Mouse (Mus musculus): ENCODE data around the gene Ppp2r5a. TPM values are rescaled to one million over a fixed set of nuclear protein-coding genes. Genes with fewer than 3 reads are reported as not detected.

Ppp2r5a gene
- total RNA-seq (2014; fragmentation: Nextera tagmentation) (117 and 162 TPM in 2 replicates), total RNA-seq (2017) (122 and 183 TPM in 2 replicates)

DNA sequence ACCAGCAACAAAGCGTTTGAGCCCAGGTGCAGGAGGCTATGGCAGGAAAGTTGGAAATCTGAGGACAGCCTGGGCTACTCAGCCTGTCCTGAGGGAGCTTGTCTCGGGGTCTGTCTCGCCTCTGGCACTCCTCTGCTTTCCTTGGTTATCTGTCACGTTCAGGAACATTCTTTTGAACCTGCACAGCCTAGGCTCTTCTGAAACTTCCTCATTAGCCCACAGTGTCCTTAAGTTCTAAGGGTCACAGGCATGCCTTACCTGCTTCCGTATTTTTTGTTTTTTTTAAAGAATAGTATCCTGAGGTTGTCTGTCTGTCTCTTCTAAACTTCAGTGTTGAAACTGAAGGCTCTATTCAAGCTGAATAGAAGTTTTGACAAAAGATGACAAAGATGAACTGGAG is at the start of gene Ppp2r5a:
Gene Ppp2r5a, minus strand, starts transcription at position 199 of the 400 bp plus-strand sequence.
- ATAC-seq (replicated peaks; ENCODE audit: poor library complexity, severe bottlenecking) = peak; percentile 81

- ATAC-seq (replicated peaks; ENCODE audit: poor library complexity, severe bottlenecking) = no peak
These were observed 47.5 kb upstream of the Ppp2r5a start for GRCm38 (mm10) chr1:191450614-191451013.

DNA sequence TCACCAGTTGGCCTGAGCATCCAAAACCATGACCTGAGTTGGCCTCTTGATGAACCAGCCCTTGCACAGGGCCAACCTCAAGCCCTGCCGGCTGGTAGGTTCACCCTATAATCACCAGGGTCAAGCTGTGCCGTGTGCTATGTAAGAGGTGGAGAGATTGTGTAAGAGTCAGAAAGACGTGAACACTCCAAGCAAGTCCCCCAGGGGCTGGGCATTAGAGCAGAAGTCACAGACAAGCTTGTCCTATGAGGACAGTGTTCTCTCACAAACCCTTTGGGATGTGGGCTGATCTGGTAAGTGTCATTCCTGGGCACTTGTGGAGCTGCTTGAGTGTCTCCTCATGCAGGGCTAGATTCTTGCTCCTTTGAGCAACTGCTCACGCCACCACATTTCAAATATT is 46.5 kb upstream of the Ppp2r5a start:
- ATAC-seq (replicated peaks; ENCODE audit: poor library complexity, severe bottlenecking) = peak; percentile 36

DNA sequence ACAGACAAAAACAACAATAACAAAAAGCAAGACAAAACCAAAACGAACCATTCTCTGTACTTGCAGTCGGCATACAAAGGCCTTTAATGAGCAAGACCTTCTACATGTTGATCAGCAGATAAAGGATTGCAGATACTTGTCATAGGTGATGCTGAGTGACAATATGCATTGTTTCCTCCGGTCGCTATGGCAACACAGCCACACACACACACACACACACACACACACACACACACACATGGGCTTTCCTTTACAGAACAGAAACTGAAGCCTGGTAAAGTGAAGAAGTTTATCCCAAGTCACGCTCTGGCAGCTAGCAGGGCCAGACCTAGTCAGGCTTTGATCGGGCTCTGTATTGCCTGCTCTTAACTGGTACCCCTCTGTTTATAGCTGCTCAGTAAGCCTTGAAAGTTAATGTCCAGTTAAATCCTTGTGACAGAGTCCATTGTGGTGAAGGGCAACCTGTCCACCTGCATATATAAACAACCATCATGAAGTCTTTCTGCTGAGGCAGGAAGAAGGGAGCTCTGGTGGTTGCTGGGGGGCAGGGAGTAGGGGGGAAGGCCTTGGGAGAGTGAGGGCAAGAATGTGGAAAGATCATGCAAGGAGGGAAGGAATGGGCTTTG is 44.4 kb upstream of the Ppp2r5a start:
- ATAC-seq (replicated peaks; ENCODE audit: poor library complexity, severe bottlenecking) = peak; percentile 51

DNA sequence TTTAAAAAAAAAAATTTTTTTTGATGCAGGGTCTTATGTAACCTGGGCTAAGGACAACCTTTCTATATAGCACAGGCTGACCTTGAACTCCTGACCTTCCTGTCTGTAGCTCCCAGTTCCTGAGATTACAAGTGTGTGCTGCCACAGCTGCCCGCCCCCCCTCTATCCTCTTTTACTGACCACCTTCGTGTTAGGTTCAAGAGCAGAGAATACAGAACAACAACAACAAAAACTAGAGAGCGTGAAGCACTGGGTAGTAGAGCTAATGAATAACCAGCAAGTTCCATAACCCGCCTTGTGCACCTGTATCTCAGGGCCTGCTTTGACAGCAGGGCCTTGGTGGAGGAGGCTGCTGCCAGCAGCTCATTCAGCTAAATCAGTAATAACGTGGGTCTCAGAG is 43.2 kb upstream of the Ppp2r5a start:
- no peak for ATAC-seq (replicated peaks; ENCODE audit: poor library complexity, severe bottlenecking)

- ATAC-seq (replicated peaks; ENCODE audit: poor library complexity, severe bottlenecking) = no peak
These were observed 42.8 kb upstream of the Ppp2r5a start for GRCm38 (mm10) chr1:191445831-191446258.

DNA sequence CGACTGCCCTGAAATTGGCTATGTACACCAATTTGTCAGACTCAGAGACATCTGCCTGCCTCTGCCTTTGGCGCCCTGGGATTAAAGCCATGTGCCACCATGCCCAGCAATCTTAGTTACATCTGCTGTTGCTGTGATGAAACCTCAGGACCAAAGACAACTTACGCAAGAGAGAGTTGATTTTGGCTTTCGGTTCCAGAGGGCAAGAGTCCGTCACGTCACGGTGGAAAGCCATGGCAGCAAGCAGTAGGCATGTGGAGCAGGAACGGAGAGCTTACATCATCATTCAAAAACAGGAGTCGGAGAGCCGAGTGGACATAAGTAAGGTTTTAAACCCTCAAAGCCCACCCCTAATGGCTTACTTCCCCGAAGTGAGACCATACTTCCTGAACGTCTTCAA is 42.3 kb upstream of the Ppp2r5a start:
- peak; percentile 84 for ATAC-seq (replicated peaks; ENCODE audit: poor library complexity, severe bottlenecking)

DNA sequence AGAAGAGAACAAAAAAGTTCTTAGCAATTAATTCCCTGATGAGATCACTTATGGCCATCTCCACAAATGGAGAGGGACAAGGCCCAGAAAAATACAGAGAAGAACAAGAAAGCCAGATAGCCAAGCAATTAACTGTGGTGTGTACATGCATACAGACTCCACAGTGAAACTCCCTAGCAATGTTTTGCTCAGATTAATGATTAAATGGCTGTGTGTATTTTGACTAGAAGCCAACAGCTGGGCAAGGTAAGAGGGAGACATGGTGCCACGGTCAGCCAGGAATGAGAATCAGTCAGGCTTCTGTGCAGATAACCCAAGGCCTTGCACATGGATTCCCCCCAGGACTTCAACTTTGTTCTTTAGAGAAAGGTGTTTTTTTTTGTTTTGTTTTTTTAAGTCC is 41.4 kb upstream of the Ppp2r5a start:
- no peak for ATAC-seq (replicated peaks; ENCODE audit: poor library complexity, severe bottlenecking)

DNA sequence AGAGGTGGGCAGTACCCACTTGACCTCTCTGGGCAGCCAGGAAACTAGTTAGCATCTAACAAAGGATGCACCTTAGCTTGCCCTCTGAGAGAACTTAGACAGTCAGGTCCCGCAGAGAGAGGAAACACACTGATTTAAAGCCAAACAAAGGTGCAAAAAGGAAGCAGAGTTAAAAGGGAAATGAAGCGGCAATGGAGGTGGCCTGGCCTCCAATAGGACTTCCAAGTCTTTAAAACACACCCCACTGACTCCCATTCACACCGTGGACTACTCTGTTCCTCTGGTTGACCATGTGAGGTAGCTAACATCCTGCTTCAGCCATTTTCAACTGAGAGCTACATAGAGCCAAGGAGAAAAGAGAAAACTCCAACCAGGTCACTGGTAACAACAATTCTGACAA is 35.9 kb upstream of the Ppp2r5a start:
- no peak for ATAC-seq (replicated peaks; ENCODE audit: poor library complexity, severe bottlenecking)

- ATAC-seq (replicated peaks; ENCODE audit: poor library complexity, severe bottlenecking) = no peak
These were observed 35.5 kb upstream of the Ppp2r5a start for GRCm38 (mm10) chr1:191438546-191438945.

DNA sequence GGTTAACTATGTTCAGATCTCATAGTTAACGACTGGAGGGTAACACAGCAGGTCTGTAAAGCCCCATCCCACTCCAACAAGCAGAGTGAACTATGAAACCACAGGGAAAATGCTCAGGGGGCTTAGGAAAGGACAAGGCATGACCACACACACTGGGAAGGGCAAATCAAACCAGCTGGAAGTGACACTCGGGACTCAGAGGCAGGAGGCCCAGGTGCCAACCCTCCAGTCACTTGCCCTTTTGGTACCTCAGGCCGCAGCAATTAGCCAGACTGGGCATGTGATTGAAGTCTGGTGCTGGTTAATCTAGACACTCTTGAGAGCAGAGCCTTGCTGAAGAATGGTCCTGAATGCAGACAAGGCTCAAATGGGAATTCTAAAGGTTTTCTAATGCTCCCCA is 33.6 kb upstream of the Ppp2r5a start:
- no peak for ATAC-seq (replicated peaks; ENCODE audit: poor library complexity, severe bottlenecking)

- ATAC-seq (replicated peaks; ENCODE audit: poor library complexity, severe bottlenecking) = no peak
These were observed 32.3 kb upstream of the Ppp2r5a start for GRCm38 (mm10) chr1:191435359-191435758.

- ATAC-seq (replicated peaks; ENCODE audit: poor library complexity, severe bottlenecking) = 0 out of 2 replicates have a peak, but pooled peaks have one; percentile 15
These were observed 29.5 kb upstream of the Ppp2r5a start for GRCm38 (mm10) chr1:191432531-191432930.

GRCm38 (mm10) chr1:191432023-191432422 is 29.0 kb upstream of the Ppp2r5a start:
- ATAC-seq (replicated peaks; ENCODE audit: poor library complexity, severe bottlenecking) = peak; percentile 17; the same call in 1 of the 2 replicates

- ATAC-seq (replicated peaks; ENCODE audit: poor library complexity, severe bottlenecking) = no peak
These were observed 27.0 kb upstream of the Ppp2r5a start for GRCm38 (mm10) chr1:191430121-191430520.

DNA sequence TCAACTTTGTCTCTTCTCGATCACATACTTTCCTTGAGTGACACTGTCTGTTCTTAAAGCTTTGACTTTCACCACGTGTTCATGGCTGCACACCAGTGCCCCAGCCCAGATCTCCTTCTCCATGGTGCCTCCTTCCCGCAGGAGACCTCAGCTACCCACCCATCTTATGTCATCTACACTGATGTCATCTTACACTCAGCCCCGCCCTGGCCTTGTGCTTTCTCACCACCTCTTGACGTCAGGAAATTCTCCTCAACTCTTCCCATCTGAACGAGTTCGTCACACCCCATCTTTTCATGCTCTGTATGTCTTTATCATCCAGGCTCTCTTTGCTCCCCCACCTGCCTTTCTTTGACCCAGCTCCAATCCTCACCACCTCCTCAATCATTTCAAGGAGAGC is 22.8 kb upstream of the Ppp2r5a start:
- ATAC-seq (replicated peaks; ENCODE audit: poor library complexity, severe bottlenecking) = no peak

DNA sequence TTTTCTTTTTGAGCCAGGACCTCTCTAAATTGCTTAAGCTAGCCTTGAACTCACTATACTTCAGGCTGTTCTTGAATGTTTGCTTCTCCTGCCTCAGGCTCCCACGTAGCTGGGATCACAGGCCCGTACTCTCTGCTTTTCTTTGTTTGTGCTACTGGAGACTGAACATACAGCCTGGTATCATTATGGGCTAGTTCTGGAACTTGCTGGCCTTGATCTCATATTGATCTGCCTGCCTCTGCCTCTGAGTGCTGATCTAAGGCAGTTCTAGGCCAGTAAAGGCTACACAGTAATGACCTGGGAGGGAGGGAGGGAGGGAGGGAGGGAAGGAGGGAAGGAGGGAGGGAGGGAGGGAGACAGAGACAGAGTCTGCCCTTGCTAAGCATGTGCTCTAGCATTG is 20.1 kb upstream of the Ppp2r5a start:
- no peak for ATAC-seq (replicated peaks; ENCODE audit: poor library complexity, severe bottlenecking)

DNA sequence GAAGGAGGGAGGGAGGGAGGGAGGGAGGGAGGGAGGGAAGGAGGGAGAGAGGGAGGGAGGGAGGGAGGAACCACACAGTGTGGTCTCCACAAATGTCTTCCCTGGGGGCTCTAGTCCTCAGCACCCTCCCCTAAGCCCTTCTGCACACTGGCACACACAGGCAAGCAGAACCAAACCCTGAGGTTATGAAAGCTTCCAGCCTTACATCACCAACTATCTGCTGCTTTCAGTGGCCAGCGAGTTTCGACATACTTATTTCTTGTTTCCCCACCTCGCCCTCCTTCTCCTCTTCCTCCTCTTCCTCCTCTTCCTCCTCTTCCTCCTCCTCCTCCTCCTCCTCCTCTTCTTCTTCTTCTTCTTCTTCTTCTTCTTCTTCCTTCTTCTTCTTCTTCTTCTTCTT is 19.6 kb upstream of the Ppp2r5a start:
- ATAC-seq (replicated peaks; ENCODE audit: poor library complexity, severe bottlenecking) = peak; percentile 72

DNA sequence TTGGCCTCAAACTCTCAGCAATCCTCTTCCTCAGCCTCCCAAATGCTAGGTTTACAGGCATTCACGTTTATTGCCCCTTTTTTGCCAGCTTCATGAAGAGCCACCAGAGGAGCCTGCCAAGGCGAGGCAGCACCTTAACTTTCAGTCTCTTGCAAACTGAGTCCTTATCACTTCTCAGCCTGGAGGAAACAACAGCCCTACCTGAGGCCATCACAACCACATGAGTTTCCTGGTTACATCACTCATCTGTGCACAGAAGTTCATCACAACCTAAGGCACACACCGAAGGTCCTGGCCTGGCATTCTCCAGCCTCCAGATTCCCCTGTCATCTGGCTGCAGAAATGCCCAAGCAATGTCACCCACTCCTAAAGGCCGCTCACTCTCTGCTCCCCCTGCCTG is 19.1 kb upstream of the Ppp2r5a start:
- no peak for ATAC-seq (replicated peaks; ENCODE audit: poor library complexity, severe bottlenecking)

- ATAC-seq (replicated peaks; ENCODE audit: poor library complexity, severe bottlenecking) = peak; percentile 56
These were observed 18.4 kb upstream of the Ppp2r5a start for GRCm38 (mm10) chr1:191421426-191421999.

DNA sequence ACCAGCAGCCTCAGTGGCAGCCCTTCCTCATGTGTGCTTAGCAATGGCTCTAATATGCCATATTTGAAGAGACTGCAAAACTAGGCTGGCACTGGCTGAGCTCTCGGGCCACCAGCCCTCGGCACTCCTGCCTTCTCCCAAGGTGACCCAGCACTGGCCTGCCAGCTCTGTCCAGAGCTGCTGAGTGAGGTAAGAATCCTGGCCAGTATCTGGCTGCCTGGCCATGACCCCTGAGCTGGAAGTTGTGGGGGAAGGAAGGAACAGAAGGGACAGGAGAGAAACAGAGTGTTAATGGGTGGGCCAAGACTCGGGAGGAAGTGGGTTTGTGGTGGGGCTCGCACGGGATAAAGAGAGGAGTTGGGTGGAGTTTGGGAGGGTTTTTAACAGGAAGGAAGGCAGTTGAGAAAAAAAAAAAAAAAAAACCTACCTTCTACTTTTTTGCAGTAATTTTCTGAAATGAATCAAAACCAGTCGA is 17.9 kb upstream of the Ppp2r5a start:
- peak; percentile 71 for ATAC-seq (replicated peaks; ENCODE audit: poor library complexity, severe bottlenecking)

All from granulocyte monocyte progenitor cell, adult 5-6 weeks (primary cell).